Mouse (Mus musculus) embryonic fibroblast, embryonic 13.5 days (primary cell): ENCODE measurements around the gene Hsd17b6.

Experiments
- CTCF ChIP-seq: IDR thresholded peaks from 2 replicates; pipeline ENCODE4 v1.5.1; 2011; ENCODE audit warnings: mild to moderate bottlenecking, control low read depth, low read length, moderate library complexity, borderline replicate concordance; ENCODE audit not compliant: insufficient read depth
- POLR2A ChIP-seq: IDR thresholded peaks from 2 replicates; pipeline ENCODE4 v1.6.1; 2011; ENCODE audit warnings: low read depth, mild to moderate bottlenecking, control low read depth, low read length, moderate library complexity

DNA sequence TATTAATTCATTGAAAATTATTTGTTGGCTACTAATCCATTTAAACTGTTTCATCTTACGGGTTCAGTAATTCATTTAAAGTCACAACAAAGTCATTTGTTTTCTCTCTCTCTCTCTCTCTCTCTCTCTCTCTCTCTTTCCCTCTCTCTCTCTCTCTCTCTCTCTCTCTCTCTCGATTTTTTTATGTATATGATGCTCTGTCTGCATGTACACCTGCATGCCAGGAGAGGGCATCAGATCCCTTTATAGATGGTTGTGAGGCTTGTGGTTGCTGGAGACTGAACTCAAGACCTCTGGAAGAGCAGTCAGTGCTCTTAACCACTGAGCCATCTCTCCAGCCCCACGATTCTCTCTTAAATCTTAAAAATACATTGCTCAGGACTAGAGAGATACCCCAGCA is 36.3 kb downstream of the Hsd17b6 start:
- no peak for TF ChIP-seq CTCF
- no peak for TF ChIP-seq POLR2A
